Mouse (Mus musculus) thymus, postnatal 25 days (tissue): Measurements from ENCODE around the gene Reck.

ENCODE experiments used
- DNase-seq: peaks from one replicate; pipeline ENCODE4 v3.0.0; 2022

The Reck gene

GRCm38 (mm10) chr4:43970393-43971330, 95.3 kb downstream of the Reck start:
- DNase-seq: peak; percentile 33

GRCm38 (mm10) chr4:43971541-43972136, 96.3 kb downstream of the Reck start:
- DNase-seq: no peak

GRCm38 (mm10) chr4:43972137-43972591, 96.8 kb downstream of the Reck start:
- DNase-seq: peak; percentile 55

GRCm38 (mm10) chr4:43973526-43973981, 98.2 kb downstream of the Reck start:
- DNase-seq: no peak

- DNase-seq: no peak
These were observed 99.7 kb downstream of the Reck start for GRCm38 (mm10) chr4:43974914-43975616.

- DNase-seq: no peak
These were observed 101.0 kb downstream of the Reck start for GRCm38 (mm10) chr4:43976223-43976740.

GRCm38 (mm10) chr4:43978521-43979443, 103.5 kb downstream of the Reck start:
- DNase-seq: no peak

- no peak for DNase-seq
These were observed 104.4 kb downstream of the Reck start for GRCm38 (mm10) chr4:43979746-43980145.

- DNase-seq: no peak
These were observed 104.9 kb downstream of the Reck start for GRCm38 (mm10) chr4:43980236-43980635.

GRCm38 (mm10) chr4:43980846-43981245, 105.5 kb downstream of the Reck start:
- DNase-seq: no peak

GRCm38 (mm10) chr4:43981251-43981650, 105.9 kb downstream of the Reck start:
- no peak for DNase-seq

- peak; percentile 96 for DNase-seq
These were observed 106.9 kb downstream of the Reck start for GRCm38 (mm10) chr4:43982053-43982732.

GRCm38 (mm10) chr4:43983181-43983580, 107.9 kb downstream of the Reck start, which contains the start of gene Ccin:
Gene Ccin, plus strand, starts transcription at chr4:43983483.
- DNase-seq: no peak

- DNase-seq: no peak
These were observed 108.4 kb downstream of the Reck start for GRCm38 (mm10) chr4:43983756-43984155.

- no peak for DNase-seq
These were observed 109.0 kb downstream of the Reck start for GRCm38 (mm10) chr4:43984326-43984725.

- no peak for DNase-seq
These were observed 113.6 kb downstream of the Reck start for GRCm38 (mm10) chr4:43988976-43989375.

GRCm38 (mm10) chr4:43993072-43993471, 117.7 kb downstream of the Reck start:
- DNase-seq: no peak

GRCm38 (mm10) chr4:43994342-43994741, 119.0 kb downstream of the Reck start:
- no peak for DNase-seq
